Mouse (Mus musculus) brain, embryonic 18.5 days (tissue): Measurements from ENCODE around the gene Peg3.

ENCODE experiments used
- DNase-seq: peaks from one replicate; pipeline ENCODE4 v3.0.0-alpha.2; 2012; ENCODE audit warnings: low read depth, low spot score

The Peg3 gene

DNA sequence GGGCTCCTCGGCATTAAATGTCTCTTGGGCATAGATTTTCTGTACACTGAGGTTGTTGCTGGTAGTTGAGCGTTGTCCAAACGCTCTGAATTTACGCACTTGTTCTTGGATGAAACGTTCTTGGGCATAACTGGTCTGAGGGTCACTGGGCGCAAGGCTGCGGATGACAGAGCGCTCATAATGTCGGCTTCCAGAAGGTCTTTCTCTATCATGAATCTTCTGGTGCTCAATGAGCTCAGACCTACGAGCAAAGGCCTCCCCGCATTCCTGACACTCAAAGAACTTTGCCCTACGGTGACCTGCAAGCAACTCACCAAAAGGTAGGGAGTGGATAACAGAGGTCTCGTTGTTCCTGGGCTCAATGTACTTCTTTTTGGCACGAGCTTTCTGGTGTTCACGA lies 20.8 kb downstream of the Peg3 start:
- DNase-seq = no peak

DNA sequence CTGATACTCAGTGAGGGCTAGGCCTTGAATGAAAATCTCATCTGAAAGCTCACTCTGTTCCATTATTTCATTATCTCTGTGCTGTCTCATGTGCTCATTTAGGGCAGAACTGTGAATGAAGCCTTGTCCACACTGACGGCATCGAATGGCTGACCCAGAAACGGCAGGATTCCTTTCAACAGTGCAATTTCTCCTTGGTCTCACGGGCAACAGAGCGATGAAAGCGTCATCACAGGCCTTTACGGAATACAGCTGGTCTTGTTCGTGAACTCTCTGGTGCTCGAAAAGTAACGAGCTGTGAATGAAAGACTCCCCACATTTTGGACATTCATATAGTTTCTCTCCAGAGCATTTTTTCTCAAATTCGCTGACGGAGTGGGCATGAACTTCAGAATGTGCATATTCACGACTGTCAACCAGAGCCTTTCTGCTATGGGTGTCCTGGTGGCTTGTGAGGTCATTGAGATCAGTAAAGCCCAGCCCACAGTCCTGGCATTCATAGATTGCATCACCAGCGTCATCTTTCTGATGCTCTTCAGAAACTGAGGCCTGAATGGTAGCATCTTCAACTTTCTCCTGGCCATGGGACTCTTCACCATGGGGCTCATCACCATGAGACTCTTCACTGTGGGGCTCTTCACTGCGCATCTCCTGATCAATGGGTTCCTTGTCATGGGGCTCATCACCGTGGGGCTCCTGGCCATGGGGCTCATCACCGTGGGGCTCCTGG lies 21.6 kb downstream of the Peg3 start:
- DNase-seq = no peak

DNA sequence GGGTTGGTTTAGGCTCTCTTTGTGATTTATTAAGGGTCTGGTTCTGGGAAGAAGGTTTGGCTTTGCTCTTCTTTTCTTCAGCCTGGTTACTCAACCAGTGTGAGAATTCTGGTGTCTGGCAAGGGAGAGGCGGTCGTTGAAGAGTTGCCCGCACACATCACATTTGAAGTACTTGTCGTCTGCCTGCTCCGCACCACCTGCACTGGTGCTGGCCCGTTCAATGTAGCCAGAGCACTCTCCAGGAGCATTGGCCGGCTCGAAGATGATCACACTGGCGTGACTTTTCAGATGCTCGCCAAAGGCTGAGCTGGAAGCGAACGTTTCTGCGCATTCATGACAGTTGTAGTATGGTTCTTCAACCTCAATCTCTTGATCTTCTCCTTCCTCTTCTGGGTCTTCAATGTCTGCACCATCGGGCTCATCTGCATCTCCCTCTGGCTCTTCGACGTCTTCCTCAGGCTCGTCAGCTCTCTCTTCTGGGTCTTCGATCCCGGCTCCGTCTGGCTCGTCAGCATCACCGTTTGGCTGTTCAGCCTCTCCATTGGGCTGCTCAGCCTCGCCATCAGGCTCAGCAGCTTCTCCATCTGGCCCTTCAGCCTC lies 22.7 kb downstream of the Peg3 start:
- no peak for DNase-seq

DNA sequence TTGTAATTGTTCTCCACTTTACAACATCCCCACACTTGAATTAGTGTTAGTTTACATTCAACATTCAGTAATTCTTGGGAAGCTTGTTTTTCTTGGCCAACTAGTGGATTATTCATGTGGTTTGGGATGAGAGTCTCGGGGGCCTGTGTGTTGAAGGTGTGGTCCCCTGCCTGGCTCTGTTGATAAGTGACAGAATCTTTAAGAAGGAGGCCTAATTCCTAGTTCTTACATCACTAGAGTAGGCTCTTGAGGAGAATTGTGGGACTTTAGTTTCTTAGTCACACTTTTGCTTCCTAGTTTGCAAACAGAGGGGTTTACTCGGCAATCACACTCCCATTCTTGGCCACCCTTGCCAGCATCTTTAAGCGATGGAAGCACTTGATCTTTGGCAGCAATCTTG lies 31.0 kb downstream of the Peg3 start:
- DNase-seq = no peak

DNA sequence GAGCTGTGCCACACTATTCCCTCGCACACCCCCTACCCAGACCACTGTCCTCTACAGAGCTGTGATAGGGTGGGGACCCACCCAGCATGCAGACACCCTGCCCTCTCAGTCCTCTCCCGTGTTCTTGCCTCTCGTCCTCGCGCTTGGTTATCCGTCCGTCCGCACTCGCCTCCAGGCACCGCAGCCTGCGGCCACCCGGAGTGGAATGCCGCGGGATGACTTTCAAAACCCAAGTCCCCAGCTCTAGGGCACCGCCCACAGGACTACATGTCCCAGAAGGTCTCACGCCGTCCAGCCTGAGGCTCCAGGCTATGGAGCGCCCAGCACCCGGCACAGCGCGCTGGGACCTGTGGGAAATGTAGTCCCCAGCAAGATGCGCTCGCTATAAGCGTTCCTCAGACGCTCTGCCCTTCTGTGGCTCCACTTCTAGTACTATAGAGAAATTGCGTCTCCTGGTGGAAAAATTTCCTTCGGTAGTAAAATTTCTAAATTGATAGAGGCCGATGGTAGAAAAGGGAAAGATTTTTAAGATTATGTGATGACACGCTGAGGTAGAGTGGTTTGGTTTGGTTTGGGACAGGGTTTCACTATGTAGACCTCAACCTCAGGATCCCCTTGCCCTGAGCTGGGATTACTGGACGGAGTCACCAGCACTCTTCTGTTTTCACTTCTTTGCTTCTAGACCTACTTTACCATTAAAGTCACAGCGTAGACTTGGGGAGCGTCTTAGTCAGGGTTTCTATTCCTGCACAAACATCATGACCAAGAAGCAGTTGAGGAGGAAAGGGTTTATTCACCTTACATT lies 33.8 kb downstream of the Peg3 start, which contains the start of gene Zim1:
Gene Zim1 (minus strand): TSS at position 210 of the 805 bp plus-strand sequence.
- peak; percentile 82 for DNase-seq

DNA sequence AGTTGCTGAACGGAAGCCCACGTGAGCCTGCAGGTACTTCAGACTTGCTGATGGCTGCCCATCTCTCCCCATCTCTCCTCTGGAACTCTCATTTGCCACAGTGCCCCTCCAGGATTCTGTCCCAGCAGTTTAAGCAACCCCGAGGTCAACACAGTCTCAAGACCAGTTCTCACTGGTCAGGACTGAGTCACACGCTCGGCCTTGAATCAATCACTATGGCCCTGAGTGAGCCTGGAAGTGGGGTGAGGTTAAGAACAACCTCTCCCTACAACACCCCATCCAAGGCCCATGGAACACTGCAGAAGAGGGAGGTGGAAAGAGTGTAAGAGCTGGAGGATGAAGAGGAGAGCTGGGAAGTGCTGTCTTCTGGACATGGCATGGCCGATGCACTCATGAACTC lies 44.7 kb downstream of the Peg3 start:
- no peak for DNase-seq

DNA sequence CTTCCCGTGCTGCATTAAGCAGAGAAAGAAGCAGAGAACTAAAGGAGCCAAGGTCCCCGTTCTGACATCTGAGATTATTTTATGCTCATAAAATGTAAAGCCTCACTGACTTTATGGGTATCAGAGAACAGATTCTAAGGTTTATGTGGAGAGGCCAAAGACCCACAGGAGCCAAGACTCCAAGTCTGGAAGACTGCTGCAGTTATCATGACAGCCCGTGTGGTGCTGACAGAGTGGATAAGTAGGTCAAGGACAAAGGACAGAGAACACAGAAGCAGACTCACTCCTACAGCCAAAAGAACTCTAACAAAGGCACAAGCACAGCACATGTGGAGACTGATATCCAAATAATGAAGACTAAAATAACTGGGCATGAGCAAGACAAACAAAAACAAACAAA lies 63.5 kb downstream of the Peg3 start:
- DNase-seq = no peak

DNA sequence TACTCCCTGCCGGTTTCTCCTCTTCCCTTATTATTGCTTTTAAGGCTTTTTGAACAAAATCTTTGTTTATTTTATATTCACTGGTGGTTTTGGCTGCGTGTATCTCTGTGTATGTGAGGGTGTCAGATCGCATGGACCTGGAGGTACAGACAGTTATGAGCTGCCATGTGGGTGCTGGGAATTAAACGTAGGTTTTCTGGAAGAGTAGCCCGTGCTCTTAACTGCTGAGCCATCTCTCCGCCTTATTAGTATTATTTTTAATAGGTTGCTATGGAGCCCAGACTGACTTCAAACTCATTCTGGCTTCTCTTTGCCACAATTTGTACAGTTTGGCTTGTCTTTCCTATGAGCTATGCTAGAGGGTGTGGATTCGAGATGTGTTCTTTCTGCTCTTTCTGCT lies 66.8 kb downstream of the Peg3 start:
- no peak for DNase-seq

DNA sequence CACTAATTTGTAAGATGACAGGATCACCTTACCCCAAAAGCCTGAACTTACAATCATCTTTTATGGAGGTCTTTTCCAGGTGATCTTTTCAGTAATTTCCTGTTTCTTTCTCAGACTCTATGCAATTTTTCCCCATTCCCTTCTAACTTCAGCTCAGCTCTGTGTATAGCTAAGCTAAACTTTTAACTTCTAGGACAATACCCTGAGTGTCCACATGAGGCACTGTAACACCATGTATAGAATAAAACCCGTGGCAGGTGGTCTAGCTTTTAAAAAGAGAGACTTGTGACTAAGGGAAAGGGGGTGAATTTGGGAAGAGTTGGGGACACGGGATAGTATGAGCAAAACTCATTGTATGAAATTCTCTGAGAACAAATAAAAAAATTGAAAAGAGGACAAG lies 70.6 kb downstream of the Peg3 start:
- peak; percentile 16 for DNase-seq

DNA sequence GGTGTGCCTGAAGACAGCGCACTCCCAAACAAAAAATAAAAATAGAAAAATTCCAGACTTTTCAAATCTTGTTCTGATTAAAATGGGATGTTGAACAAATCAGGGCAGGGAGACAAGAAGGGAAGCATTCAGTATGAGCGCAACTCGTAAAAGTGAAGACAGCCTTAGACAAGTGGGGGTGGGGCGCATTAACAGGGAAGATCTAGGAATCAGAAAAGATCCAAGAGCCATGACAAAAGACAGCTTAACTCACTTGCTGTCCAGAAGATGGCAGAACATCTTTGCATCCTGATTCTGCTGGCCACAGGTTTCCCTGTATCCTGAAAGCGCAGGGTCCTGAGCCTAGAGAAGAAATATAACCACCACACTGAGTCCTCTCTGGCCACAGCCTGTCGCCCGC lies 71.6 kb downstream of the Peg3 start:
- no peak for DNase-seq
